Mouse (Mus musculus) ES-E14 (cell line): ENCODE data around the gene Map4k1. TPM values are rescaled to one million over a fixed set of nuclear protein-coding genes. Genes with fewer than 3 reads are reported as not detected.

Source experiments
- DNase-seq: peaks from one replicate; pipeline ENCODE4 v3.0.0-alpha.2; 2013; ENCODE audit warnings: low read depth, low spot score
- H3K27ac ChIP-seq: 2 replicates; pipeline ENCODE4 v1.5.1; 2012; ENCODE audit warnings: low read depth, mild to moderate bottlenecking, low read length, moderate library complexity, mixed read lengths; ENCODE audit not compliant: poor library complexity, insufficient read depth, severe bottlenecking
- H3K36me3 ChIP-seq: 2 replicates; pipeline ENCODE4 v1.6.1; 2012; ENCODE audit warnings: mild to moderate bottlenecking, low read length, moderate library complexity, mixed read lengths; ENCODE audit not compliant: control insufficient read depth, poor library complexity, insufficient read depth, severe bottlenecking
- H3K4me1 ChIP-seq, 2 experiments: fragments of 150-350 bp in 1 of 2; sonication (generic) in 1 of 2; 2 replicates each; pipeline ENCODE4 v1.6.1; 2012; ENCODE audit warnings: low read length in 2 of 2, mild to moderate bottlenecking in 1 of 2, mixed read lengths in 1 of 2; ENCODE audit not compliant: control insufficient read depth in 2 of 2, insufficient read depth in 2 of 2, poor library complexity in 1 of 2
- H3K4me3 ChIP-seq, 2 experiments: fragments of 150-350 bp in 1 of 2; sonication (generic) in 1 of 2; 2 replicates each; pipeline ENCODE4 v1.5.1; 2012; ENCODE audit warnings: low read length in 2 of 2, low read depth in 1 of 2, mild to moderate bottlenecking in 1 of 2, mixed read lengths in 1 of 2; ENCODE audit not compliant: insufficient read depth in 1 of 2, poor library complexity in 1 of 2, severe bottlenecking in 1 of 2
- H3K9ac ChIP-seq: 2 replicates; pipeline ENCODE4 v1.6.1; 2012; ENCODE audit warnings: low read depth, mild to moderate bottlenecking, low read length, mixed read lengths; ENCODE audit not compliant: poor library complexity, insufficient read depth, severe bottlenecking
- H3K9me3 ChIP-seq: fragments of 150-350 bp; sonication (generic); 2 replicates; pipeline ENCODE4 v1.6.1; 2012; ENCODE audit warnings: low read depth, mild to moderate bottlenecking, low read length; ENCODE audit not compliant: control insufficient read depth, insufficient read depth
- CHD2 ChIP-seq: IDR thresholded peaks from 2 replicates; pipeline ENCODE4 v1.6.1; 2014; ENCODE audit warnings: mild to moderate bottlenecking, low read depth, low read length, inconsistent platforms
- HCFC1 ChIP-seq: IDR thresholded peaks from 2 replicates; pipeline ENCODE4 v1.6.1; 2012; ENCODE audit warnings: low read length, inconsistent platforms, borderline replicate concordance; ENCODE audit not compliant: insufficient read depth
- MAFK ChIP-seq: IDR thresholded peaks from 2 replicates; pipeline ENCODE4 v1.6.1; 2014; ENCODE audit warnings: mild to moderate bottlenecking, low read depth, low read length, inconsistent platforms; ENCODE audit not compliant: insufficient read depth
- ZC3H11A ChIP-seq: IDR thresholded peaks from 2 replicates; pipeline ENCODE4 v1.6.1; 2012; ENCODE audit warnings: low read depth, mild to moderate bottlenecking, inconsistent platforms, low read length, borderline replicate concordance
- ZNF384 ChIP-seq: IDR thresholded peaks from 2 replicates; pipeline ENCODE4 v1.6.1; 2012; ENCODE audit warnings: low read depth, low read length, inconsistent platforms
- in situ Hi-C, 2 experiments: fragments of 600-800 bp; cut with MboI; formaldehyde crosslinking; loops; one replicate each; pipeline ENCODE4 v1.15.1; 2025; ENCODE audit warnings: low sequenced_read_pairs in 2 of 2, inconsistent platforms in 1 of 2; ENCODE audit not compliant: unreplicated experiment in 2 of 2
- total RNA-seq: library from RNA; depleted of rRNA; stranded (reverse); fragments of 300-350 nt; gene quantifications from 2 replicates; pipeline ENCODE4 v1.2.3, GENCODE M21; 2012

Map4k1 gene
- total RNA-seq, 1 experiment = 14.8 TPM

- TF ChIP-seq ZNF384 (no peak), MAFK (no peak), CHD2 (no peak), HCFC1 (no peak), ZC3H11A (no peak)
- Histone ChIP-seq H3K36me3 (no peaks in the 10 kb centered on the region), H3K9me3 (no peaks in the 10 kb centered on the region), H3K4me3 (peak overlapping the region; percentile 4 to 34; a peak in 1 of 4 replicates), H3K9ac (no peak overlapping the region), H3K4me1 (peaks cover 5 to 18% of the 10 kb centered on the region in 2 experiments; a peak in 2 of 4 replicates), H3K27ac (no peak overlapping the region)
- no peak for DNase-seq
- in situ Hi-C loops = no loop called here
Measured at GRCm38 (mm10) chr7:29043674-29044057, 61.8 kb downstream of the Map4k1 start.

- in situ Hi-C loops = no loop called here
- DNase-seq = no peak
- peak; percentile 79 for TF ChIP-seq CHD2
- TF ChIP-seq HCFC1 = no peak
- TF ChIP-seq ZC3H11A = no peak
- TF ChIP-seq MAFK = no peak
- no peak for TF ChIP-seq ZNF384
- Histone ChIP-seq H3K9me3 (no peaks in the 10 kb centered on the region), H3K4me3 (peak overlapping the region in 1 of 2 experiments; percentile 34; a peak in 1 of 4 replicates), H3K4me1 (peaks cover 5 to 18% of the 10 kb centered on the region in 2 experiments; a peak in 2 of 4 replicates), H3K27ac (no peak overlapping the region), H3K9ac (no peak overlapping the region), H3K36me3 (no peaks in the 10 kb centered on the region)
Measured at GRCm38 (mm10) chr7:29044302-29044701, 62.5 kb downstream of the Map4k1 start.

- no peak for DNase-seq
- H3K27ac ChIP-seq = no peak overlapping the region
- H3K36me3 ChIP-seq = no peaks in the 10 kb centered on the region
- no peaks in the 10 kb centered on the region for H3K9me3 ChIP-seq
- no peak overlapping the region for H3K9ac ChIP-seq
- in situ Hi-C loops = no loop called here
- TF ChIP-seq HCFC1 (no peak), ZNF384 (no peak), ZC3H11A (no peak), MAFK (no peak), CHD2 (no peak)
- H3K4me1 ChIP-seq = peaks cover 5 to 17% of the 10 kb centered on the region in 2 experiments; a peak in 2 of 4 replicates
- peak overlapping the region in 1 of 2 experiments; percentile 32; a peak in 2 of 4 replicates for H3K4me3 ChIP-seq
Measured at GRCm38 (mm10) chr7:29046533-29046932, 64.7 kb downstream of the Map4k1 start.

- TF ChIP-seq CHD2 (no peak), ZC3H11A (no peak), ZNF384 (no peak), MAFK (no peak), HCFC1 (no peak)
- Histone ChIP-seq H3K9me3 (no peaks in the 10 kb centered on the region), H3K4me1 (peaks cover 5 to 21% of the 10 kb centered on the region in 2 experiments; a peak in 3 of 4 replicates), H3K27ac (no peak overlapping the region), H3K4me3 (no peak overlapping the region), H3K36me3 (no peaks in the 10 kb centered on the region), H3K9ac (no peak overlapping the region)
- in situ Hi-C loops = no loop called here
- no peak for DNase-seq
Measured at GRCm38 (mm10) chr7:29048070-29048469, 66.2 kb downstream of the Map4k1 start.
